Mouse (Mus musculus): ENCODE measurements at regions not wholly inside any gene's neighbourhood (a gene's known extent, or its start where the extent isn't known, plus 50 kb on each side); places are given as distances from the start of the nearest gene placed in this dataset.
"Not testable (repeated sequence)": the region's sequence is repeated elsewhere in the genome, so short reads cannot be mapped to it uniquely, and the experiment has no call there.

- no peak for DNase-seq (ENCODE audit: low spot score in 2 of 2)
Measured at GRCm38 (mm10) chr1:114641215-114641614, 1043.3 kb upstream of the Cntnap5a start.

- DNase-seq (ENCODE audit: low spot score in 2 of 2), result not testable (repeated sequence)
Measured at GRCm38 (mm10) chr1:114641854-114642253, 1042.7 kb upstream of the Cntnap5a start.

DNA sequence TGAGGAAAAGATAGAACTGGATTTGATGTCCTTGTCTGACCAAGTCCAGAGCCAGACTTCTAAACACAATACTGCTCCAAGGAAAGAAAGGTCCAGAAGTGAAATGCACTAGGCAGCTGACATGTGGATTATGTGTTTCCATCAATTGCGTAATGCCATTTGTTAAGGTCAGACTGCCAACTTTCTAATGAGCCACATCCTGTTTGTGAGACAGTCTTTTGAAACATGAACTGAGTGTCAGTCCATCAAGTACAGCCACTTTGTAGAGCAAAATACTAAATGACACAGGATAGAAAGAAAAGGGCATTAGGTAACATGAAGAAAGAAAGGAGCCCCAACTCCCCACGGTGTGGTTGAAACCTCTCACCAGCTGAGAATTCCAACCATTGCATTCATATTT is 1010.6 kb upstream of the Cntnap5a start:
- DNase-seq (ENCODE audit: low spot score in 2 of 2), result no peak

- peak; percentile 30 to 47 for DNase-seq (ENCODE audit: low spot score in 2 of 2)
Measured at GRCm38 (mm10) chr1:114681258-114681657, 1003.3 kb upstream of the Cntnap5a start.

DNA sequence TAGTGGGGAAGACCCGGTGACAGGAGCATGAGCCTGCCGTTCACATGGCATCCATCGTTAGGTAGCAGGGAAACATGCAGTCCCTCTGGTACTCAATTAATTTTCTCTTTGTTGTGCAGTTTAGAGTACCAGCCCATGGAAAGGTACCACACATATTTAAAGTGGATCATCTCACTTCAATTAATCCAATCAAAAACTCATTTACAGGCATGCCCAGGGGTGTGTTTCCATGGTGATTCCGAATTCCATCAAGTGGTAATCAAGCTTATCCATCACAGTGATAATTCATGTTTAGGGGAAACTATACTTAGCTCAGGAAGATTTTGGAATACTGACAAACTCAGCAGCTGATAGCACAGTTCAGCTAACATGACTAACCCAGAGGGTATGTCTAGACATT is 963.4 kb upstream of the Cntnap5a start:
- DNase-seq (ENCODE audit: low spot score in 2 of 2), result no peak

DNA sequence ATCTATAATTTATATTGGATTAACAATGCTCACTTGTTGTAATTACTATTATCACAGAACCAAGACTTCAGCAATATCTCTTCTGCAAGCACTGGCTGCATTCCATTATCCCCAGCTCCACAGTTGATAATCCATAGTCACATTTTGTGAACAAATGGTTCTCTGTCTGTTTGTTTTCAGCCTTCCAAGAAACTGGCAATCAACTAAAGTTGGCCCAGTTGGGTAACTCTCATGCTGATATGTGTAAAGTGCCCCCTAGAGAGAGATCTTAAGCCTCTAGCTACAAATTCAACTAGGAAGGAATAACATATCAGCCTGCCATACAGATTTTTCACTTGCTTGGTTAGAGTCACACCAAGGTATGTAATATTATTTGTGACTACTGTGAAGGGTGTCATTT is 955.4 kb upstream of the Cntnap5a start:
- DNase-seq (ENCODE audit: low spot score in 2 of 2), result peak in 1 of 2 experiments; percentile 17
